Mouse (Mus musculus) thymus, adult 2 months (tissue): Measurements from ENCODE around the gene Ppp1r1b.

Experiments used
- CTCF ChIP-seq: fragments of 200-500 bp; IDR thresholded peaks from 2 replicates; pipeline ENCODE4 v1.5.1; 2012; ENCODE audit warnings: mild to moderate bottlenecking, control low read depth, low read length, moderate library complexity, borderline replicate concordance; ENCODE audit not compliant: control insufficient read depth, poor library complexity, insufficient read depth; ENCODE audit errors: extremely low read depth
- POLR2A ChIP-seq: fragments of 200-500 bp; IDR thresholded peaks from 2 replicates; pipeline ENCODE4 v1.6.1; 2012; ENCODE audit warnings: mild to moderate bottlenecking, low read length, control low read depth, moderate library complexity; ENCODE audit not compliant: control insufficient read depth, poor library complexity, insufficient read depth; ENCODE audit errors: extremely low read depth

GRCm38 (mm10) chr11:98380106-98380505, 31.9 kb downstream of the Ppp1r1b start:
- TF ChIP-seq POLR2A (no peak), CTCF (no peak)
